Mouse (Mus musculus): ENCODE results near the gene Hs6st3. TPM values are rescaled to one million over a fixed set of nuclear protein-coding genes. Genes with fewer than 3 reads are reported as not detected.
A peak's percentile ranks its signal among the peaks of the same experiment; 100 is the strongest.

The Hs6st3 gene
- total RNA-seq, 2 experiments from 2014 or later = not detected

GRCm38 (mm10) chr14:119642874-119643273 is 504.7 kb downstream of the Hs6st3 start:
- no peak for DNase-seq

- no peak for DNase-seq
Observed at GRCm38 (mm10) chr14:119643840-119644239, 505.7 kb downstream of the Hs6st3 start.

- DNase-seq = no peak
Observed at GRCm38 (mm10) chr14:119656936-119657335, 518.8 kb downstream of the Hs6st3 start.

GRCm38 (mm10) chr14:119665741-119666141 is 527.6 kb downstream of the Hs6st3 start:
- DNase-seq = peak in 1 of 2 experiments; percentile 1

- no peak for DNase-seq
Observed at GRCm38 (mm10) chr14:119667421-119667820, 529.3 kb downstream of the Hs6st3 start.

GRCm38 (mm10) chr14:119670836-119671587 is 532.9 kb downstream of the Hs6st3 start:
- DNase-seq = no peak

GRCm38 (mm10) chr14:119678574-119678973 is 540.4 kb downstream of the Hs6st3 start:
- no peak for DNase-seq

- DNase-seq = no peak
Observed at GRCm38 (mm10) chr14:119680052-119680451, 541.9 kb downstream of the Hs6st3 start.

GRCm38 (mm10) chr14:119687885-119688284 is 549.7 kb downstream of the Hs6st3 start:
- no peak for DNase-seq

- no peak for DNase-seq
Observed at GRCm38 (mm10) chr14:119699982-119700381, 561.8 kb downstream of the Hs6st3 start.

- no peak for DNase-seq
Observed at GRCm38 (mm10) chr14:119714712-119715111, 576.6 kb downstream of the Hs6st3 start.

GRCm38 (mm10) chr14:119717323-119717722 is 579.2 kb downstream of the Hs6st3 start:
- no peak for DNase-seq

GRCm38 (mm10) chr14:119725102-119725501 is 587.0 kb downstream of the Hs6st3 start:
- DNase-seq = no peak

GRCm38 (mm10) chr14:119731436-119732080 is 593.4 kb downstream of the Hs6st3 start:
- DNase-seq = no peak

- no peak for DNase-seq
Observed at GRCm38 (mm10) chr14:119732219-119732618, 594.1 kb downstream of the Hs6st3 start.

GRCm38 (mm10) chr14:119737408-119737961 is 599.3 kb downstream of the Hs6st3 start:
- no peak for DNase-seq

GRCm38 (mm10) chr14:119741791-119742190 is 603.6 kb downstream of the Hs6st3 start:
- no peak for DNase-seq

GRCm38 (mm10) chr14:119761376-119761775 is 623.2 kb downstream of the Hs6st3 start:
- DNase-seq = no peak

- DNase-seq = no peak
Observed at GRCm38 (mm10) chr14:119772040-119772439, 633.9 kb downstream of the Hs6st3 start.

- no peak for DNase-seq
Observed at GRCm38 (mm10) chr14:119776261-119776660, 638.1 kb downstream of the Hs6st3 start.

GRCm38 (mm10) chr14:119779982-119780588 is 641.9 kb downstream of the Hs6st3 start:
- no peak for DNase-seq

- DNase-seq = no peak
Observed at GRCm38 (mm10) chr14:119781111-119781510, 643.0 kb downstream of the Hs6st3 start.

GRCm38 (mm10) chr14:119789457-119789856 is 651.3 kb downstream of the Hs6st3 start:
- DNase-seq = no peak
